Mouse (Mus musculus) E14TG2a.4 (cell line): ENCODE data around the gene Dcaf10.

Experiments
- CTCF ChIP-seq: conservative IDR thresholded peaks from 2 replicates; pipeline ENCODE4 v1.5.1; 2014; ENCODE audit warnings: low read length
- POU5F1 ChIP-seq: IDR thresholded peaks from 2 replicates; pipeline ENCODE4 v1.6.1; 2014; ENCODE audit warnings: low read length, borderline replicate concordance

GRCm38 (mm10) chr4:45331139-45331538 is 10.8 kb upstream of the Dcaf10 start:
- TF ChIP-seq CTCF (no peak), POU5F1 (no peak)
